Mouse (Mus musculus) ES-Bruce4 (cell line): Measurements from ENCODE around the gene Rxra. TPM values are rescaled to one million over a fixed set of nuclear protein-coding genes. Genes with fewer than 3 reads are reported as not detected.

ENCODE experiments used
- H3K27ac ChIP-seq: 2 replicates; pipeline ENCODE4 v1.5.1; 2012; ENCODE audit warnings: low read length, inconsistent platforms; ENCODE audit not compliant: insufficient read depth
- H3K27me3 ChIP-seq: 2 replicates; pipeline ENCODE4 v1.6.1; 2012; ENCODE audit warnings: mild to moderate bottlenecking, low read length, inconsistent platforms; ENCODE audit not compliant: control insufficient read depth, poor library complexity, insufficient read depth, severe bottlenecking
- H3K36me3 ChIP-seq: 2 replicates; pipeline ENCODE4 v1.6.1; 2012; ENCODE audit warnings: inconsistent platforms, mild to moderate bottlenecking, low read length, moderate library complexity; ENCODE audit not compliant: control insufficient read depth, poor library complexity, insufficient read depth, severe bottlenecking
- H3K4me1 ChIP-seq: one replicate; pipeline ENCODE4 v1.8.1; 2011; ENCODE audit warnings: low read length; ENCODE audit not compliant: control insufficient read depth, insufficient read depth
- H3K4me3 ChIP-seq: 2 replicates; pipeline ENCODE4 v1.5.1; 2011; ENCODE audit warnings: low read depth, mild to moderate bottlenecking, low read length
- H3K9ac ChIP-seq: 2 replicates; pipeline ENCODE4 v1.6.1; 2012; ENCODE audit warnings: low read depth, mild to moderate bottlenecking, inconsistent platforms; ENCODE audit not compliant: poor library complexity, severe bottlenecking
- H3K9me3 ChIP-seq: replicated peaks from 2 replicates; pipeline ENCODE4 v1.6.1; 2012; ENCODE audit warnings: mild to moderate bottlenecking, low read length, inconsistent platforms; ENCODE audit not compliant: control insufficient read depth, poor library complexity, insufficient read depth, severe bottlenecking
- CTCF ChIP-seq: IDR thresholded peaks from one replicate; pipeline ENCODE4 v1.8.1; 2011; ENCODE audit warnings: low read depth, low read length
- EP300 ChIP-seq: IDR thresholded peaks from 2 replicates; pipeline ENCODE4 v1.6.1; 2011; ENCODE audit warnings: low read depth, low read length; ENCODE audit not compliant: insufficient read depth
- POLR2A ChIP-seq: IDR thresholded peaks from one replicate; pipeline ENCODE4 v1.8.1; 2011; ENCODE audit warnings: low read length; ENCODE audit not compliant: insufficient read depth
- polyA plus RNA-seq: library from polyadenylated mRNA; stranded (reverse); fragments of >200 nt; gene quantifications from 2 replicates; pipeline ENCODE4 v1.2.4, GENCODE M21; 2011; ENCODE audit warnings: low read depth; ENCODE audit not compliant: missing spikeins, insufficient read depth, insufficient read length

The Rxra gene
- polyA plus RNA-seq, 1 experiment: 10.0 TPM

GRCm38 (mm10) chr2:27666719-27667118, 9.5 kb upstream of the Rxra start:
- no peaks in the 10 kb centered on the region for H3K36me3 ChIP-seq
- H3K4me3 ChIP-seq: no peak overlapping the region
- H3K27ac ChIP-seq: no peak overlapping the region
- H3K4me1 ChIP-seq: no peaks in the 10 kb centered on the region
- no peak for TF ChIP-seq EP300
- no peak for TF ChIP-seq CTCF
- TF ChIP-seq POLR2A: no peak
- H3K27me3 ChIP-seq: no peaks in the 10 kb centered on the region
- no peak overlapping the region for H3K9ac ChIP-seq
- no peaks in the 10 kb centered on the region for H3K9me3 ChIP-seq

- Histone ChIP-seq H3K27me3 (no peaks in the 10 kb centered on the region), H3K36me3 (no peaks in the 10 kb centered on the region), H3K9me3 (no peaks in the 10 kb centered on the region), H3K4me1 (no peaks in the 10 kb centered on the region), H3K27ac (no peak overlapping the region), H3K9ac (no peak overlapping the region), H3K4me3 (no peak overlapping the region)
- TF ChIP-seq EP300 (no peak), CTCF (no peak), POLR2A (no peak)
These were observed 8.6 kb upstream of the Rxra start for GRCm38 (mm10) chr2:27667677-27668076.

GRCm38 (mm10) chr2:27670746-27671145, 5.5 kb upstream of the Rxra start:
- no peaks in the 10 kb centered on the region for H3K9me3 ChIP-seq
- H3K36me3 ChIP-seq: no peaks in the 10 kb centered on the region
- H3K27ac ChIP-seq: no peak overlapping the region
- no peaks in the 10 kb centered on the region for H3K4me1 ChIP-seq
- no peak overlapping the region for H3K9ac ChIP-seq
- no peak overlapping the region for H3K4me3 ChIP-seq
- H3K27me3 ChIP-seq: no peaks in the 10 kb centered on the region
- no peak for TF ChIP-seq EP300
- TF ChIP-seq CTCF: no peak
- no peak for TF ChIP-seq POLR2A

DNA sequence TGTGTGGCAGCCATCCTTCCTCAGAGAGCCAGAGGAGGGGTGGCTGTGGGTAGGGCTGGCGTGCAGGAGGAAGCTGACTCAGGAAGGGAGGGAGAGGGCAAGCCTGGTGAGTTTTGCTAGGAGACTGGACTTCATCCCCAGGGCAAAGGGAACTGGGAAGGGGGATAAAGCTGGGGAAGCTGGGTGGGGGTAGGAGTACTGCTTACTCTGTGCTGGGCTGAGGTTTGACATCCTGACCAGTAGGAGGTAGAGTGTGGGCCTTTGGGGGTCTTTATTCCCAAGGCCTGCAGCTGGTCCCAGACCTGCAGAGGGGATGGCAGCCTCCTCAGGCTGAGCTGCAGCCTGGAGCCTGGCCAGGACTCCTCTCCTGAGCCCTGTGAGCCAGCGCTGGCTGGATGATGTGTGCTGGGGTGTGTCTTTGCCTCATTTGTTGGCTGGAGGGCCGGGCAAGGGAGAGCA, 4.6 kb upstream of the Rxra start:
- Histone ChIP-seq H3K9me3 (no peaks in the 10 kb centered on the region), H3K27ac (no peak overlapping the region), H3K4me1 (no peaks in the 10 kb centered on the region), H3K4me3 (no peak overlapping the region), H3K27me3 (0 out of 2 replicates have a peak, but pooled peaks cover 1% of the 10 kb centered on the region), H3K9ac (no peak overlapping the region), H3K36me3 (no peaks in the 10 kb centered on the region)
- TF ChIP-seq POLR2A (no peak), EP300 (no peak), CTCF (no peak)

GRCm38 (mm10) chr2:27676478-27677325, 462 bp downstream of the Rxra start:
- no peaks in the 10 kb centered on the region for H3K4me1 ChIP-seq
- no peak overlapping the region for H3K27ac ChIP-seq
- H3K9me3 ChIP-seq: no peaks in the 10 kb centered on the region
- peak overlapping the region; percentile 45 for H3K4me3 ChIP-seq
- TF ChIP-seq CTCF (no peak), EP300 (no peak), POLR2A (no peak)
- H3K36me3 ChIP-seq: no peaks in the 10 kb centered on the region
- peak overlapping the region; percentile 97 for H3K9ac ChIP-seq
- peaks cover 7% of the 10 kb centered on the region; the same call in 1 of the 2 replicates for H3K27me3 ChIP-seq
